Mouse (Mus musculus) left cerebral cortex, adult 11 months (tissue): ENCODE measurements at regions not wholly inside any gene's neighbourhood (a gene's known extent, or its start where the extent isn't known, plus 50 kb on each side); places are given as distances from the start of the nearest gene placed in this dataset.

ENCODE experiments used
- DNase-seq: peaks from one replicate; pipeline ENCODE4 v3.0.0; 2022; ENCODE audit warnings: low spot score

DNA sequence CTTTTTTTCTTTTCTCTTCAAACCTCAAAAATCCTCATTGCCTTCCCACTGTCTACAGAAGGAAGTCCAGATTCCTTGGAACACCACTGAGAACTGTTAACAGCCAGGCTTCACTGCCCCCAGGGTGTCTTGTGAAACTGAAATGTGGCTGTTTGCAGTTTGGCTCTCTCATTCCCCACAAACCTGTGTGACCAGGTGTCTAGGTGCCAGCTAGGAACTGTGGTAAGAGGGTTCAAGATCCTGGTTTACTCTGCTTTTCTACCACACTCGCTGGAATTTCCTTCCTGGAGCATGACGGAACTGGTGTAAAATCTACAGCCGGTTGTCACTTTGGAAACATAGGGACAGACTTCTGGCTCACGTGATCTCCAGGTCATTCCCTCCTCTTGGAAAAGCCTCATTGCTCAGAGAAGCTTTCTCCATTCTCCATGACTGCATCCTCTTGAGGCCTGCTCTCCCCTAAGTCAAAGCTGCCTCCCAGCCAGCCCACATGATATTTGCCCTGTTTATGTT is 660.2 kb downstream of the Zfp706 start:
- DNase-seq = no peak

DNA sequence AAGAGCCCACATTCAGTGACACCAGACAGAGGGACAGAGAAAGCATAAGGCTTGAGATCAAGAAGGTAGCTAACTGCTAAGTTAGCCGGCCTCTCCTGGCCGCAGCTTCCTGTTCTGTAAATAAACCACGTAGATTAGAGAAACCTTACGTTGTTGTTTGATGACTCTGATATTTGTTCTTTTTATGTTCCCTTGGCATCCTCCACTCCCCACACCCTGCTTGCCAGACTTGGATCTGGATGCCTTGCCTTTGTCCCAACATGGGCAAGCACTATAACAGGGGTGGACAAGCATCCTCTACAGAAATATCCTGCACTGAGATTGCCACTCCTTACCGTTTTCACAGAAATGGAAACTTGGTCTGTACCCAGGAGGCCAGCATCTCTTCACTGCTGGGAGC is 661.4 kb downstream of the Zfp706 start:
- DNase-seq = no peak

DNA sequence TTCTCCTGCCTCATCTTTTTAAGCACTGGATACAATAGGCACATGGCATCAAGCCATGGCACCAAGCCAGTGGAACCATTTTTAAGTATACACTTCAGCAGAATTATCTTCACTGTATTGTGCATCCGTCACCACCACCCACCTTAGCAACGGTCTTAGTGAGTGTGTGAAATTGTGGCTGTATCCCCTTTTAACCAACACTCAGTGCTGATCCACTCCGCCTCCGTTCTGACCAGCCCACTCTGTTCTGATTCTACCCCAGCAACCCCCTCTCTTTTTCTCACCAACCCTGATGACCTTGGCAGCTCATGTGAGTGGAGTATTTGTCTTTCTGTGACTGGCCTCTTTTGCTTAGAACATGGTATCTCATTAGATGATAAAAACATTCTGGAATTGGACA is 662.2 kb downstream of the Zfp706 start:
- no peak for DNase-seq

DNA sequence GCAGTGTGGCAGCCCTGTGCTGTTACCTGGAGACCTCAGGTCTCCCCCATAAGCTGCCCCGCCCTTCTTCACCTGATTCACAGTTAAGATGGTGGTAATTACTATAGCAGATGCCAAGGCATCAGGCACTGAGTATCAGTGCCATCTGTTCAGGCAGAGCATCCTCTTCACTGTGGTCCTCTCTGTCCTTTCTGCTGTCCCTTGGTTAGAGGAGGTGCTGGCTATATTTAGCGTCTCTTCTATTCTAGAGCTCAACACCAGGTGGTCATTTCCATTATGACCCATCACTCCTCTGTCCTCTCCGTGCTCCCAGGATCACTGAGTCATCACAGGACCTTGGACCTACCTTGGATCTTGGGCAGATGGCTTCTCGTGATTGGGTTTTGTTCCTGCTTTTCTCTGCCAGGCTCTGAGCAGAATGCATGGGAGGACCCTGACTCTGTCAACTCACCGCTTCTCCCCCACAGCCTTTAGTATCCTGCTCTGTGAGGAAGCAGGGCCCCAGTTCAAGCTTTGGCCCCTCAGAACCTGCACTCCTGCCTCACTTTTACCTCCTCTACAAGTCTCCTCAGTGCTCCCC is 667.5 kb downstream of the Zfp706 start:
- no peak for DNase-seq

DNA sequence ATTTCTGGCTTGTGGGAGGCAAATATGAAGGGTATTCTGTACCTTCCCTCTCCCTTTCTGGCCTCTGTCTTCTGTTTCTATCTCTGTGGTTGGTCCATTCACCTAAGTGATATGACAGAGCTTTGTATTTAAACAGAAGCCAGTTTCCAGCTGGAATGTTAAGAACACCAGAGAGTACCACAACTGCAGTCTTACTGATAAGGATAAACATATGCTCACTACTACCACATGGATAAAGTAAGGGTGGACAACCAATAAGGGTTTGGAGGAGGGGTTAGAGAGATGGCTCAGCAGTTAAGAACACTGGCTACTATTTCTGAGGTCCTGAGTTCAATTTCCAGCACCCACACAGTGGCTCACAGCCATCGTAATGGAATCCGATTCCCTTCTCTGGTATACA is 668.8 kb downstream of the Zfp706 start:
- DNase-seq = no peak

DNA sequence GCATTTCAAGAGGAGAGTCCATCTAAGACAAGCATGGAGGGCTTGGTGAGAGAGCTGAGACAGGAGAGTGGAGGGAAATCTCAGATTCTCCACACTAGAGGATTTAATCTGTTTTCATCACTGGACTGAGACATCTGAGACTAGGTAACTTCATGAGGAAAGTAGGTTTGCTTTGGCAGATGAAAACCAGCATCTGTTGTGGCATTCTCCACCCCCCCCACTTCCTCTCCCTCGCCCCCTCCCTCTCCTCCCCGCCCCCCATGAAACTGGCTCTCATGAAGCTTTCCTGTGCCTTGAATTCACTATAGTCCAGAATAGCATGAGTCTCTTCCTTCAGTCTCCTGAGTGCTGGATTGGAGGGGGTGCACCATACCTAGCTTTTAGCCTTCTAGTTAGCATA is 670.7 kb downstream of the Zfp706 start:
- DNase-seq = no peak

DNA sequence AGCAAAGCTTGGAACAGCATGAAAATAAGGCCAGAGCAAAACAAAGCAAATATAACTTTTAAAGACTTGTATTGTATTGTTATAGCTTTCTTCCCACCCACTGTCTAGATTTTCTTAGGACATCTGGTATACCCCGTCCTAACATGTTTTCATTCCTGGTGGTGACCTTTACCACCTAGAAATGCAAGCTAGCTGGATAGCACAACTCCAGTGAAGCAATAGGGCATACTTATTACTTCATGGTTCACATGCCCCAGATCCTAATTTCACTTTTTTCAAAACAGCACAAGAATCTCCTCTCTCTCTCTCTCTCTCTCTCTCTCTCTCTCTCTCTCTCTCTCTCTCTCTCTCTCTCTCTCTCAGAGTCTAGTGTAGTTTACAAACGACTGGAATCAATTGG is 672.5 kb downstream of the Zfp706 start:
- no peak for DNase-seq

DNA sequence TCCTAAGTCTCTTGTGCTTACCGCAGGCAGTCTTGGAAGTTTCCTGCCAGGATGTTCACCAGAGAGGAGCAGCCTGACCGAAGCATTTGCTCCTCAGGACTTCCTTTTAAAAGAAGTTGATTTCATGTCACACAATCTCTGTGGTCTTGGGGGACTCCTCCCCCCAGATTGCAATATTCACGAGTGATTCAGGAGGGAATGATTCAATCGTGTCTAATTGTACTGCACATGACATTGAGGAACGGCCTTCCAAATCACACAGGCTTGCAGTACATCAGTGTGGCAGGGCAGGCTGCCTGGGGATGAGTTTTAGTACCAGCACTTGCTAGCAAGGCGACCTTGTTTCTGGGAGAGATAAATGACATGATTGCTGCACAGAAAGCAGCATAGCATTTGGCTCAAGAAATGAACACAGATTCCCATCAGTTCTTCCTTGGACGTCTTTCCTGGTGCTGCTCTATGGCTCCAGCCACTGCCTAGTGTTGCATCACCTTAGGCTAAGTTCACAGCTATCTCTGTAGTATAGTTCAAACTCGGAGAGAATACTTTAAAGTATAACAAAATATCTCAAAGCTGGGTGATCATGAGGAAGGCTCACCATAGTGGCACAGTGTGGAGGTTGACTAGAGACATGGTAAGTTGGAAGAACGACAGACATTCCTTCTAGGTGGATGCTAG is 673.0 kb downstream of the Zfp706 start:
- no peak for DNase-seq

DNA sequence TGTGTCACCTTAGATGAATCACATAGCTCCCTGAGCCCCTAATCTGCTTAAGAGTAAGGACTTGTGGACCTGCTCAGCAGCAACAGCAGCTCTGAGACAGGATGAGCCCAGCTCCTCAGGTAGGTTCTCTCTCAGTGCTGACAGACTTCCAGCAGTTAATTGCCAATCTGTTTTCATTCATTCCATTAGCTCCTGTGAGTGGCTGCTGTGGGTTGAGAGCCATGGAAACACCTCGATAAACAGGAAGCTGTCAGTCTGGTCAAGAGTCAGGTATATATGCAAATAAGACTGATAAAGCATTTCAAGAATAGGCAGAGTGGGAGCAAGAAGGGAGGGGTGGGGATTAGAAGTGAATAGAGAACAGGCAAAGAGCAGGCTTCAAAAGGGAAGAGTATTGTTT is 673.7 kb downstream of the Zfp706 start:
- DNase-seq = no peak

DNA sequence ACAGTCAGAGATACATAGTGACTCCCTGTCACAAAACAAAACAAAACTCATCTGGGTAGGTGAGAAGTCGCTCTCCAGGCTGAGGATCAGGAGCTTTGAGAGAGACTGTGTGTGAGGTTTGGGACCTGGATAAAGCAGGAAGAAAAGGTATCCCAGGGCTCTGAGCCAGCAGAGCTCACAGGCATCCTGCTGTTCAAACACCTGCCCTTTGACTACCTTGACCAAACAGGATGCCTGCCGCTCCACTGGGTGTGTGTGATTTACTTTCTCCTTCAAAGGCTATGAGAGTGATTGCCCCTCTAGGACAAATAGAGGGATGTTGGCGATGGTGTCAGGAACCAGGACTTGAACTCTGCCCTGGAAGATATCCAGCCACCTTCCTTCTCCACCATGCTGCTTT is 674.3 kb downstream of the Zfp706 start:
- DNase-seq = no peak
